Mouse (Mus musculus): ENCODE measurements around the gene Olfr198.

- TF ChIP-seq CTCF (IDR thresholded peaks at IDR 0.05; ENCODE audit: borderline replicate concordance, extremely low read depth, insufficient read depth, insufficient read length) (no peak), POLR2A (IDR thresholded peaks at IDR 0.05; ENCODE audit: borderline replicate concordance, extremely low read depth, insufficient read depth, insufficient read length, poor library complexity, severe bottlenecking) (no peak)
These were observed 46.4 kb upstream of the Olfr198 start for GRCm38 (mm10) chr16:59249684-59250083.

Data from brain, embryonic 14.5 days (tissue).